Mouse (Mus musculus) embryo, embryonic 10.5 days (tissue): Measurements from ENCODE around the gene Myh9.

ENCODE experiments used
- DNase-seq: peaks from one replicate; pipeline ENCODE4 v3.0.0-alpha.2; 2015; ENCODE audit warnings: low spot score

Myh9 gene

GRCm38 (mm10) chr15:77843046-77843445 is 1.1 kb upstream of the Myh9 start:
- DNase-seq, result no peak

GRCm38 (mm10) chr15:77841361-77842046 is 471 bp downstream of the Myh9 start:
- DNase-seq, result peak; percentile 65

GRCm38 (mm10) chr15:77840450-77841360 is 1.3 kb downstream of the Myh9 start:
- peak; percentile 42 for DNase-seq

- no peak for DNase-seq
These were observed 2.3 kb downstream of the Myh9 start for GRCm38 (mm10) chr15:77839529-77840286.

- peak; percentile 58 for DNase-seq
These were observed 3.2 kb downstream of the Myh9 start for GRCm38 (mm10) chr15:77838530-77839387.

- DNase-seq, result no peak
These were observed 4.4 kb downstream of the Myh9 start for GRCm38 (mm10) chr15:77837444-77838117.

- no peak for DNase-seq
These were observed 5.1 kb downstream of the Myh9 start for GRCm38 (mm10) chr15:77836692-77837443.

- peak; percentile 36 for DNase-seq
These were observed 5.9 kb downstream of the Myh9 start for GRCm38 (mm10) chr15:77835930-77836653.

- no peak for DNase-seq
These were observed 7.4 kb downstream of the Myh9 start for GRCm38 (mm10) chr15:77834336-77835268.

- DNase-seq, result no peak
These were observed 8.2 kb downstream of the Myh9 start for GRCm38 (mm10) chr15:77833731-77834130.

GRCm38 (mm10) chr15:77833083-77833482 is 8.9 kb downstream of the Myh9 start:
- no peak for DNase-seq

- no peak for DNase-seq
These were observed 9.5 kb downstream of the Myh9 start for GRCm38 (mm10) chr15:77832458-77832904.

GRCm38 (mm10) chr15:77831754-77832457 is 10.1 kb downstream of the Myh9 start:
- DNase-seq, result no peak

GRCm38 (mm10) chr15:77831138-77831579 is 10.8 kb downstream of the Myh9 start:
- no peak for DNase-seq

- no peak for DNase-seq
These were observed 11.4 kb downstream of the Myh9 start for GRCm38 (mm10) chr15:77830481-77831137.

- DNase-seq, result no peak
These were observed 12.4 kb downstream of the Myh9 start for GRCm38 (mm10) chr15:77829542-77829941.

GRCm38 (mm10) chr15:77828910-77829309 is 13.1 kb downstream of the Myh9 start:
- no peak for DNase-seq
